Mouse (Mus musculus): ENCODE results near the gene Slfn5. TPM values are rescaled to one million over a fixed set of nuclear protein-coding genes. Genes with fewer than 3 reads are reported as not detected.
A peak's percentile ranks its signal among the peaks of the same experiment; 100 is the strongest.
"Not testable (repeated sequence)": the region's sequence is repeated elsewhere in the genome, so short reads cannot be mapped to it uniquely, and the experiment has no call there.

Slfn5 gene
- total RNA-seq, 2 experiments from 2014 or later, result 6.9 to 11.0 TPM

DNA sequence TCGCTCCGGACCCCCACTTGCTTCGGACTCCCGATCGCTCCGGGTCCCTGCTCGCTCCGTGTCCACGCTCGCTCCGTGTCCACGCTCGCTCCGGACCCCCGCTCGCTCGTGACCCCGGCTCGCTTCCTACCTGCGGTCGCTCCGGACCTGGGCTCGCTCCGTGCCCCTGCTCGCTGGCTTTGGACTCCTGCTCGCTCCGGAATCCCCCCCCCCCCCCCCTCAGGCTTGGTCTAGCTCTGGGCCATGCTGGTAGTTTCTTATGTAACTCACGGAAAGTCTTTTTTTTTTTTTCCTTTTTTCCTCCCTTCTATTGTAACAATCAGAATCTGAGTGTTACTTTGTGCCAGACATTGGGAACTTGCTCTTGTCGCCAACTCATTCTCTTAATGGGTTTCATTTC, 18.0 kb upstream of the Slfn5 start:
- ATAC-seq (replicated peaks; ENCODE audit: low FRiP score, poor library complexity, severe bottlenecking), result no peak

DNA sequence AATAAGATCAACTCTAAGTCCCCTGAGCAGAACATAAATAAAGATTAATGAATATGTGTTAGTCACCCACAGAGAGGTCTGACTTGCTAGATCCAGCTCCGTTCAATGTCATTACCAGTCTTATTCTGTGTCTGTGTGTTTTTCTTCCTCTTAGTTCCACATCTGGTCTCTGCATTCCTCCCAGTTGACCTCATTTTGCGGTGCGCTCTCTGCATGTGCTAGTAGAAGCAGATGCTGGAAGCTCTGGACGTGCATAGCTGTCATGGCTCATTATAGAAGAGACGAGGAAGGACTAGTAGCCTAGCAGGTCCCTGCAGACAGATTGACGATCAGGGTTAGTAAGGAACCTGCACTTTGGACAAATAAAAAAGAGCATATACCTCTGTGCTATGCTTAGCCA, 7.8 kb upstream of the Slfn5 start:
- ATAC-seq (replicated peaks; ENCODE audit: low FRiP score, poor library complexity, severe bottlenecking), result no peak

DNA sequence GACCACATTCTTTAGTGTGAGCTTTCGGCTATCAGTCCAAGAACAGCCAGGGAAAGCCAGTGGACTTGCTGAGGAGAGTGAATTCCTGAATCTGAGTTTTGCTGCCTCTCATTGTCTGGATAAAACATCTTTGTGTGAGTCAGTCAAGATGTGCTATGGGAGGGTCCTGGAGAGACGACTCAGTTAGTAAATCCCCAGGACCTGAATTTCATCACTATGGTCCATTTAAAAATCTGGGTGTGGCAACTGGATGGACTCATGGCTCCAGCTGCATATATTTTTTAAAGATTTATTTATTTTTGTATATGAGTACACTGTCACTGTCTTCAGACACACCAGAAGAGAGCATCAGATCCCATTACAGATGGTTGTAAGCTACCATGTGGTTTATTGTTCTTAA, 5.5 kb upstream of the Slfn5 start:
- no peak for ATAC-seq (replicated peaks; ENCODE audit: low FRiP score, poor library complexity, severe bottlenecking)

DNA sequence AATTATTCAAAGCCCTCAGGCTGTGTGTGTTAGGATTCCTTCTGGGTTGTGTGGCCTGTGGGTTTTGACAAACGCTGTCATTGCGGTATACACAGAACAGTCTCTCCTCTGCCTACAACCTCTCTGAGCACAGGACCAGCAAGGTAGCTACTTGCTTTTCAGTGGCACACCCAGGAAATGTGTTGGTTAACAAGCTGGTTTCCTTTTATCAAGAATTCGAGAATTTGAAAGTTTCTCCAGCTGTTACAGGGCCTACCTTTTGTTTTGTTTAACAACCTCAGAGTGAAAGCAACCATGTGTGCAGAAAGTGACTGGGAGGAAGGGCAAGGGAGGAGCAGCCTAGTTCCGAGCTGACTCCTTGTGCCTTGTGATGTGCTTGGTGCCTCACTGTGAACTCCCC, 3.7 kb upstream of the Slfn5 start:
- ATAC-seq (replicated peaks; ENCODE audit: low FRiP score, poor library complexity, severe bottlenecking), result no peak

DNA sequence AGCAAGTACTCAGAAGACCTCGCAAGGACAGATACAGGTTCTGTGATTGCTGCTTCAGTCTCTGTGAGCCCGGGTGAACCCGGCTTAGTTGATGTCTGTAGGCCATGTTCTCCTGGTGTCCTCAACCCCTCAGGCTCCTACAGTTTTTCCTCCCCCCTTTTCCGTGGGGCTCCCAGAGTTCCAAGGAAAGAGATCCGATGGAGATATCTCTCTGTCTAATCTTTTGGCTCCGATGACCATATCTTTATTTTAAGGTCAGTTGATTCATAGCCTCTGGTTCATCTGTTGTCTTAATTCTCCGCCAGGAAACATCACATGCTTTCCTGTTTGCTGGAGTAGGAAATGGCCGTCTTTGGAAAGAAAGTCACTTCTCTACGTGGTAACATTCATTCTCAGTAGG, 2.1 kb upstream of the Slfn5 start:
- ATAC-seq (replicated peaks; ENCODE audit: low FRiP score, poor library complexity, severe bottlenecking), result no peak

DNA sequence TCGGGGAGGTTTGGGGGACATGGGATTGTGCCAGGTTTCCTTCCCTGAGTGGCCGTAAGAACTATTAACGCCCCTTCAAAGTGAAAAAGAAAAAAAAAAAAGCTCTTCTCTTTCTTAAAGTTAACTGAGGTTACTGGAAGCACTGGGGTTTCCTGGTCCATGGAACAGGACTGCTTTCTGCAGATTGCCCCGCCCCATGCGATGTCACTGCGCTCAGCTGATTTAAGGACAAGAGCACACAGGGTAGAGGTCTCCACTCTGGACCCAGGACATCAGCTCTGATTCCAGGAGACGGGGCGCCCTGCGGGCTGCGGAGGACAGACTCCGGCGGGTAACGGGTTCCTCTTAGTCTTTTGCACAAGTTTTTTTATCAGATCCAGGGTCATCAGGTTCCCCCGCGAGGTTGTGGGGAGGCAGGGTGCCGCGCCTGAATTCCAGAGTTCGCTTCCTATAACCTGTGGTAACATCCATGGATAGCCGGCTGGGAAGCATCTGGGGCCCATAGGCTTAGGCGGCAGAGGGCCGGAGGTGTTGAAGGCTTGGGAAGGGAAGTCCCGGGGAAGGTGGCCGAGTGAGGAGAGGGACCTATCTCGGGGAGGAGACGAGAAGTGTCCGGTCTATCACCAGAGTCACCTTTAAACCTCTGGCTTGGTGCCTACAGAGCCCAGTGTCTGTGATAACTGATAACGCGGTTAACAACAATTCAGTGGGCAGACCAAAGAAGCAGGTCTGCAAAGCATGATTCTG, 889 bp downstream of the Slfn5 start:
- no peak for ATAC-seq (replicated peaks; ENCODE audit: low FRiP score, poor library complexity, severe bottlenecking)

DNA sequence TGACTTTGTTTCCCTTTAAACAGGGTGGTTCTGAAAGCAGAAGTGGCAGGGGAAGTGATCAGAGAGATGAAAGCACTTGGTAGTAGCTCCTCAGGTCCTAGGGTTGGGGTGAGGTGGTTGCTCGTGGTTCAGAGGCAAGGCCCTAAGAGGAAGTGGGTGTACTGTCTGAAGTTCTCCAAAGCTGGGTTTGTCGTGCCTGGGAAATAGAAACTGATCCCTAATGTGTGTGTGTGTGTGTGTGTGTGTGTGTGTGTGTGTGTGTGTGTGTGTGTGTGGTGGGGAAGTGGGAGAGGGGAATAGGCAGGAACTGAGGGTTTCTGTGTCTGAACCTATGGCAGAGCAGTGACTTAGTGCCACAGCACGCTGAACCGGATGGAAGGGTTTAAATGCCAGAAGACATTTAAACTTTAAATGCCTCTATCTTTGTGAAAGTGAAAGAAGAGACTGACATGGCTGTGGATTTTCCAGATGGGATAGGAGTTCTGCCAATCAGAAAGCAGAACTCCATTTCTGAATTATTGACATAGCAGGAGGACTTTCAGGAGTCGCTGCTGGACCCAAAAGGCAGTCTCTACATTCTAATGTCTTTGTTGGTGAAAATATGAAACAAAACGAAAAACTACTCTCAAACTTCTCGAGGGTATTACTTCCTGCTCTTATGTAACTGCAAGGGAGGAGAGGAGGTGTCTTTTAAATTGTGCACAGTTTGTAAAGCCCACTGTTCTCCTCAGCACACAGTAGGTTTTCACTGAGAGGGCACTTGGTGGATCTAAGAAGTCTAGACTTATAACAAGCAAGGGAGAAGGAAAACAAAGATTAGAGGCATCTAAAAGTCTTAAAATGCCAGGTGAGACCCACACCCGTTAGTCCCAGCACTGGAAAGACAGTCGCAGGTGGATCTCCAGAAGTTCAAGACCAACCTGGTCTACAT, 1.7 kb downstream of the Slfn5 start:
- no peak for ATAC-seq (replicated peaks; ENCODE audit: low FRiP score, poor library complexity, severe bottlenecking)

DNA sequence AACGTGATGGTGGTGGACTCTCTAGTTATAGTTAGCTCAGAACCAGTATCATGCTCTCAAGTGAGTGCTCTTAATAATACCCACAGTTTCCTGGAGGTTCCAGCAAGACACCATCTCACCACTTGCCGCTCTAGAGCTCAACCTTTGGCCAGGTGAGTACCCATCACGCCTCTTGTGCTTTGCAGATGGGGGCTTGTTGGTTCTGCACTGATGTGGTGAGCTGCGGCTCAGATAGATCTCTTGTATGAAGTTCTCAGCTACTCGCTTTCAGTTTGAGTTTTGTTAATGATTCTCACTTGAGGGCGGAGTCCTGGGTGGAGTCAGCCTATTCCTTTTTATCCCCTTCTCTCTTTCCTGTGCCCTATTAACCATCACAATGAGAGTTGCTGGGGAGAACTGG, 3.5 kb downstream of the Slfn5 start:
- ATAC-seq (replicated peaks; ENCODE audit: low FRiP score, poor library complexity, severe bottlenecking), result no peak

DNA sequence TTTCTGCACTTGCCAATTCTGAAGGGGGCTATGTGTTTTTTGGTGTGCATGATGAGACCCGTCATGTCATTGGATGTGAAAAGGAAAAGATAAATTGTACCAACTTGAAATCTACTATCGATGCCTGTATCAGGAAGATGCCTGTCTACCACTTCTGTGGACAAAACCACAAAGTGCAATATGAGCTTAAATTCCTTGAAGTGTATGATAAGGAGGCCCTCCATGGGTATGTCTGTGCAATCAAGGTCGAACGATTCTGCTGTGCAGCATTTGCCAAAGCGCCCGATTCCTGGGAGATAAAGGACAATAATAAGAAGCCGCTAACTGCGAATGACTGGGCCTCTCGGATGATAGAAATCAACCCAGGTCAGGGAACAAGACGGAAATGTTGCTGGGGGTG, 5.8 kb downstream of the Slfn5 start:
- no peak for ATAC-seq (replicated peaks; ENCODE audit: low FRiP score, poor library complexity, severe bottlenecking)

DNA sequence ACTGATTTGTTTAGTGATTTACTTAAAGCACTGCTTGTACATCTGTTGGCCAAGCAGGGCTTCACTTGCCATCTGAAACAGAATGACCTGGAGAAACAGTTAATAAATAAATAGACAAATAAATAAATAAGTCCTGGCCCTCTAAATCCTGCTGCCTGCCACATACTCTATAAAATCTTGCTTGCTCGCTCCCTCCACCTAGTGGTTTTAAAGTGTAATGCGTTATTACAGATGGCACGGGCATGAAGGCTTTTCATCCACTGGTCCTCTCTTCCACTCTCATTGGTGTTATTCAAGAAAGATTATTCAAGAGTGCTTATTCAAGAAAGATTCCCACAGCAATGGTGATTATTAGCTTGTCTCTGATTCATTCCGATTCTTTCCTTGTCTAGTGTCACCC, 8.5 kb downstream of the Slfn5 start:
- ATAC-seq (replicated peaks; ENCODE audit: low FRiP score, poor library complexity, severe bottlenecking), result 0 out of 2 replicates have a peak, but pooled peaks have one; percentile 67

DNA sequence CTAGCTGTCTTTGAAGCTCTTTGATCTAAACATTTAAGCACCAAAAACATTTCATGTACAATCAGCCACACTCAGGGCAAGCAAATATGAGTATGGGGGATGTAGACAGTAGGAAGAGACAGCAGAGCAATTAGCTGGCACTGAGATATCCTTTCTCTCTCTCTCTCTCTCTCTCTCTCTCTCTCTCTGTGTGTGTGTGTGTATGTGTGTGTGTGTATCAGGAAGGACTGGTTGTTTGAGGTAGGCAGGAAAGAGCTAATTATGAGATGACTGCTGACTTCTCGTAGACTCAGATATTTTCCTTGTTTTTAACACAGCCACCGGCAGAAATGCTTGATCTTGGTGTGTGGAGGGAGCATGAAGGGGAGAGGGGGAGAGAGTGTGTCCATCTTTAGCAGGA, 10.6 kb downstream of the Slfn5 start:
- ATAC-seq (replicated peaks; ENCODE audit: low FRiP score, poor library complexity, severe bottlenecking), result no peak

DNA sequence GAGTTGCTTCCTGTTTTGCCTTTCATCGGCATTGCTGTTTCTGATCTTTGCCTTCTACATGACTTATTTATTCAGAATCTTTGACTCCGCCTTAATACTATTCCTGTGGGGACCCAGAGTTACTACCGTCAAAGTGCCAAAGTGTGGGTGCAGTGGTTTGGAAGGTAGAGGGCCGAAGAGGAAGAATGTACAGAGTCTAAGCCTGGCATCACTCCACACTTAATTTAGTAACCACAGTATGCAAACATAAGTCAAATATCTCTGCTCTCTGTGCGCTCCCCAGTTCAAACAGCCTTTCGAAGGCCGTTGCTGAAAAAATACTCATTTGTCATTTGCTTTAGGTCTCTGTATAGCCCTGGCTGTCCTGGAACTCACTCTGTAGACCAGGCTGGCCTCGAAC, 11.1 kb downstream of the Slfn5 start:
- no peak for ATAC-seq (replicated peaks; ENCODE audit: low FRiP score, poor library complexity, severe bottlenecking)

DNA sequence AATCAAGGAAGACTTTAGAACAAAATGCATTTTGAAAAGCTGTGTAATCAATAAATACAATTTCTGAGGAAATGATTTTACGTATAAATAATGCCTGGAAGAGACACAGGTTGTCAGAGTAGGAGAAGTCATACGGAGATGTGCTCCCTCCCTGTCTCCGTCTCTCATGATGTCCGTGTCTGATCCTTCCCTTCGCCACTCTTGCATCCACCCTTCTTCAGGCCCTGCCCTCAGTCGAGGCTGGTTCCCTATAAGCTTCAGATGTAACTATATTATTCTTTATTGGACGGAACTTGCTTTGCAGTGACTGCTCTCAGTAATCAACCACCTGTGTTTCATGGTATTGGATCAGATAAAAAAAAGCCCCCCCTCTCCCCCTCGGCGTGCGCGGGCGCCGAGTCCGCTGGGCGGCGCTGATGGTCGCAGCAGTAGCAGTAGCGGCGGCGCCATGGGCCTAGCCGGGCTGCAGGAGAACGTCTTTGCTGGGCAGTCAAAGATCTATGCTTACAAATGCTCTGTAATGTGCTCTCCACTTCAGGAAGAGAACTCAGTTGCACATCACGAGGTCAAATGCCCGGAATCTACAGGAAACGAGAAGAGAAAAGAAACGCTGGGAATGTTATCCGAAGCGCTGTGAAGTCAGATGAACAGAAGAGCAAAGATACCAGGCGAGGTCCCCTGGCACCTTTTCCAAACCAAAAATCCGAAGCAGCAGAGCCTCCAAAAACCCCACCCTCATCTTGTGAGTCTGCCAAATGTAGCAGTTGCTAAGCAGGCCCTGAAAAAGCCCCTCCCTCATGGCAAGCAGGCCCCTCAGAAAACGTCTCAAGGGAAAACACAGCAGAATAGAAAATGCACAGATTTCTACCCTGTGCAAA, 19.8 kb downstream of the Slfn5 start:
- ATAC-seq (replicated peaks; ENCODE audit: low FRiP score, poor library complexity, severe bottlenecking), result no peak

DNA sequence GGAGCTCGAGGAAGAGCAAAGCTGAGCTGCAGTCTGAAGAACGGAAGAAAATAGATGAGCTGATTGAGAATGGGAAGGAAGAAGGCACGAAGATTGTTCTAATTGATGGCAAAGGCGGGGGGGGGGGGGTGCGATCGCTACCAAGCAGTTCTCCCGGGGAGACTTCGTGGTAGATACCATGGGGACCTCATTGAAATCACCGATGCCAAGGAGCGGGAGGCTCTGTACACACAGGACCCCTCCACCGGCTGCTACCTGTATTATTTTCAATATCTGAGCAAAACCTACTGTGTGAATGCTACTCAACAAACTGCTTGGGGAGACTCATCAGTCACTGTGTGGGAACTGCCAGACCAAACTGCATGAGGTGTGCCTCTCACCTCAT, 20.4 kb downstream of the Slfn5 start:
- ATAC-seq (replicated peaks; ENCODE audit: low FRiP score, poor library complexity, severe bottlenecking), result no peak

DNA sequence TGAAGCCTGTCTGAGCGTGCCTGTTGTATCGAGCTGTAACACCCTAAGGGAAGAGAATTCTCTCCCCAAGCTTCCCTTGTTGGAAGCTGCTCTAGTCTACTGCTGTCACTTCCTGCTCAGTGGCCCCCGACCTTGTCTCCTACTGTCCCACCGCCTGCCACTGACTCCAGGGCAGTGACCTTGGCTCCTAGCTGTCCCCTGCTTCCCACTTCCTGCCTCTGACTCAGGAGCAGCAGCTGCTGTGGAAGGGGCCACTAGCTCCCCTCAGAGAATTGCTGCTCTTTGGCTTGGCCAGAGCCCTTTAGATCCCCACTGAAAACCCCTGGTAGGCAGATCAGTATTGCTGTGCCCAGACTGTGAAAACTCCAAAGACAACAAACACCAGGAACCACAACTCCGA, 22.8 kb downstream of the Slfn5 start:
- ATAC-seq (replicated peaks; ENCODE audit: low FRiP score, poor library complexity, severe bottlenecking), result no peak

DNA sequence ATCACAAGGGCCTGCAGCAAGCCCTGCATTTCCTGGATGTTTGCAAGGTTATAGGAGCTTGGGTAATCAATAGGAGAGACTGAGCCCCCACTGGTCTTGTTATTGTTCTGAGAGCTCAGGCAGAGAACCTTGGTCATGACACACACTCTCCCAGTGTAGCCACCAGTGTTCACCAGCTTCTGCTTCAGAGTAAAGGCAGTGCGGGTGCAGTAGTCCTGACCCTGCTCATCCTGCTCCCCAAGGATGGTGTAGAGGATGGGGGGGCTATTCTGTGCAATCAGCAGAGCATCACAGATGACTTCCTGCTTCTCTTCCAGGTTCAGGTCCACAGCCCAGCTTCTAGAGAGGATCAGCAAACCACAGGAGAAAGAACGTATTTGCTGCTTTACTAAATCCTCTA, 31.3 kb downstream of the Slfn5 start:
- ATAC-seq (replicated peaks; ENCODE audit: low FRiP score, poor library complexity, severe bottlenecking), result not testable (repeated sequence)

DNA sequence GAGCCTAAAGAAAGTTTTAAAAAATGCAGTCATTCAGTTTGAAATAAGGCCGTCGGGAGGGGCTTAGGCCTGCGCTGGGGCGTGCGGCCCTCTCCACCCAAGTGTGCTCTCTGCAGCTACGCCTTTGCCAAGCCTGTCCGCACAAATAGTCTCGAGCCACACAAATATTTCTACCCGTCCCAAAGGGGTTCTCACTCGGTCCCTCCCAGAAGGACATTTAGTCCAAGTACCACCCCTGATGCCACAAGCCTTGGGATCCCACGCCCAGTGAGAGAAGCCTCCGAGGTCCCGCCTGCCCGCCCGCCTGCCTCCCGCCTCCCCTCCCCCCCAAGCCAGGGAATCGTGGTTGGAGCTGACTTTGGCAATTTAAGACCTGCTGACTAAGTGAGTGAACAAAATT, 32.0 kb downstream of the Slfn5 start:
- ATAC-seq (replicated peaks; ENCODE audit: low FRiP score, poor library complexity, severe bottlenecking), result no peak

DNA sequence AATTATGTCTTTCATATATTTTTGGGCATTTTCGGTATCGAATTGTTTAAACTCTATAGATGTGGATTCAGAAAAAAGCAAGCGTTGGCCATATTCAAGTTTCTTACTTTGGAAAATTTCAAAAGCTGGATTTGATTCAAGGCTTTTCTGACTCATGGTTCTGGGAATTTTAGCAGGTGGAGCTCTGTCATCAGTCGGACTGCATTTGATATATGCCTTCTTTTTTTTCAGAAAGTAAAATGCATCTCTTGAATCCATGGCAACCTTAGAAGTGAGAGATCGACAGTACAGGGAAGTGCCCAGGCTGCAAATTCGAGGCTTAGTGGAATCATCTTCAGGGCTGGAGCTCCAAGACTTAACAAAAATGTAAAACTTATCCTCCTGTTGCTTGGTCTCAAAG, 36.5 kb downstream of the Slfn5 start:
- ATAC-seq (replicated peaks; ENCODE audit: low FRiP score, poor library complexity, severe bottlenecking), result no peak

DNA sequence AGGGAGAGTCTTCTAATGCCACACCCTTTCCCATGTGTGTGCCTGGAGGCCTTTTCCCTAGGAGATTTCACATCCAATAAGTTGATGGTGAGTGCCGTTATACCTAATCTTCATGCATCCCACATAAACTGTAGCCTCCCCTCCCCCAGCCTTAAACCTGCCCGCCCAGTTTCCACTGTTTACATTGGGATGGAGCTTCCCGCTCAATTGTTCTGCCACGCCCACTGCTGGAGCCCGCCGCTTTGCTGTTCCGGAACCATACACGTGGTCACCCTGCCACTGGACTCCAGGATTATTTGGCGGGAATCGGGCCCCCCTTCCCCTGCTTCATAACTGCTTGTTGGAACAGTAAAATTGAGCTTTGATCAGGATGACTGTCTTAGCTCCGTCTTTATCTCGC, 38.2 kb downstream of the Slfn5 start:
- no peak for ATAC-seq (replicated peaks; ENCODE audit: low FRiP score, poor library complexity, severe bottlenecking)
